Mouse (Mus musculus): Measurements from ENCODE around the gene BC107364. TPM values are rescaled to one million over a fixed set of nuclear protein-coding genes. Genes with fewer than 3 reads are reported as not detected.
"Not testable (repeated sequence)": the region's sequence is repeated elsewhere in the genome, so short reads cannot be mapped to it uniquely, and the experiment has no call there.

BC107364 gene
- polyA plus RNA-seq, 1 experiment from 2014 or later: not detected

- H3K27me3 ChIP-seq (ENCODE audit: control insufficient read depth, insufficient read depth, low read length); H3K4me3 ChIP-seq (ENCODE audit: low read depth, low read length); H3K9me3 ChIP-seq (ENCODE audit: control insufficient read depth, low read length); H3K36me3 ChIP-seq (ENCODE audit: control insufficient read depth, insufficient read depth, low read length); H3K9ac ChIP-seq (replicated peaks; ENCODE audit: low read depth, low read length); H3K27ac ChIP-seq (ENCODE audit: low read depth, low read length); H3K4me1 ChIP-seq (ENCODE audit: control insufficient read depth, insufficient read depth, low read length); H3K4me2 ChIP-seq (ENCODE audit: low read depth, low read length): not testable (repeated sequence)
- WGBS: no CpG with 5 or more reads among the region's 68 CpGs
- peak; percentile 59; the same call in 1 of the 2 replicates for ATAC-seq (ENCODE audit: low read depth)
These were observed 2.1 kb downstream of the BC107364 start for GRCm38 (mm10) chr3:96449762-96450585.

GRCm38 (mm10) chr3:96445436-96445835, 6.7 kb downstream of the BC107364 start:
- no peak overlapping the region for H3K4me2 ChIP-seq (ENCODE audit: low read depth, low read length)
- no peaks in the 10 kb centered on the region for H3K36me3 ChIP-seq (ENCODE audit: control insufficient read depth, insufficient read depth, low read length)
- H3K27ac ChIP-seq (ENCODE audit: low read depth, low read length): no peak overlapping the region
- WGBS: 94% methylated on average over 4 of the region's 4 CpGs
- ATAC-seq (ENCODE audit: low read depth): no peak
- H3K27me3 ChIP-seq (ENCODE audit: control insufficient read depth, insufficient read depth, low read length): peaks cover 25% of the 10 kb centered on the region
- no peaks in the 10 kb centered on the region for H3K9me3 ChIP-seq (ENCODE audit: control insufficient read depth, low read length)
- no peaks in the 10 kb centered on the region for H3K4me1 ChIP-seq (ENCODE audit: control insufficient read depth, insufficient read depth, low read length)
- no peak overlapping the region for H3K9ac ChIP-seq (replicated peaks; ENCODE audit: low read depth, low read length)
- H3K4me3 ChIP-seq (ENCODE audit: low read depth, low read length): no peak overlapping the region

GRCm38 (mm10) chr3:96440578-96440977, 11.5 kb downstream of the BC107364 start:
- ATAC-seq (ENCODE audit: low read depth): no peak
- Histone ChIP-seq H3K9me3 (ENCODE audit: control insufficient read depth, low read length) (no peaks in the 10 kb centered on the region), H3K27me3 (ENCODE audit: control insufficient read depth, insufficient read depth, low read length) (peaks cover 32% of the 10 kb centered on the region), H3K27ac (ENCODE audit: low read depth, low read length) (no peak overlapping the region), H3K36me3 (ENCODE audit: control insufficient read depth, insufficient read depth, low read length) (no peaks in the 10 kb centered on the region), H3K4me3 (ENCODE audit: low read depth, low read length) (peak overlapping the region; percentile 39), H3K4me2 (ENCODE audit: low read depth, low read length) (peak overlapping the region; percentile 68), H3K9ac (replicated peaks; ENCODE audit: low read depth, low read length) (peak overlapping the region; percentile 60), H3K4me1 (ENCODE audit: control insufficient read depth, insufficient read depth, low read length) (no peaks in the 10 kb centered on the region)
- under 1% methylated on average over 13 of the region's 13 CpGs for WGBS

- H3K9ac ChIP-seq (replicated peaks; ENCODE audit: low read depth, low read length): no peak overlapping the region
- ATAC-seq (ENCODE audit: low read depth): peak; percentile 81
- H3K27ac ChIP-seq (ENCODE audit: low read depth, low read length): no peak overlapping the region
These were observed 16.5 kb downstream of the BC107364 start for GRCm38 (mm10) chr3:96435557-96436091.

GRCm38 (mm10) chr3:96432207-96432606, 19.9 kb downstream of the BC107364 start:
- ATAC-seq (ENCODE audit: low read depth): no peak
- Histone ChIP-seq H3K27me3 (ENCODE audit: control insufficient read depth, insufficient read depth, low read length) (peaks cover 9% of the 10 kb centered on the region; the same call in 1 of the 2 replicates), H3K4me2 (ENCODE audit: low read depth, low read length) (no peak overlapping the region), H3K9me3 (ENCODE audit: control insufficient read depth, low read length) (no peaks in the 10 kb centered on the region), H3K9ac (replicated peaks; ENCODE audit: low read depth, low read length) (no peak overlapping the region), H3K4me1 (ENCODE audit: control insufficient read depth, insufficient read depth, low read length) (no peaks in the 10 kb centered on the region), H3K4me3 (ENCODE audit: low read depth, low read length) (no peak overlapping the region), H3K27ac (ENCODE audit: low read depth, low read length) (no peak overlapping the region), H3K36me3 (ENCODE audit: control insufficient read depth, insufficient read depth, low read length) (no peaks in the 10 kb centered on the region)
- 7% methylated on average over 3 of the region's 3 CpGs for WGBS

More at GRCm38 (mm10) chr3:96435557-96436091, 16.5 kb downstream of the BC107364 start:
- H3K4me2 ChIP-seq (ENCODE audit: low read depth, low read length): peak overlapping the region; percentile 35
- WGBS: 1% methylated on average over 26 of the region's 26 CpGs
- no peaks in the 10 kb centered on the region for H3K9me3 ChIP-seq (ENCODE audit: control insufficient read depth, low read length)
- H3K4me3 ChIP-seq (ENCODE audit: low read depth, low read length): 0 out of 2 replicates have a peak overlapping the region, but pooled peaks have one; percentile 10
- H3K4me1 ChIP-seq (ENCODE audit: control insufficient read depth, insufficient read depth, low read length): no peaks in the 10 kb centered on the region
- peaks cover 11% of the 10 kb centered on the region; the same call in 1 of the 2 replicates for H3K27me3 ChIP-seq (ENCODE audit: control insufficient read depth, insufficient read depth, low read length)
- no peaks in the 10 kb centered on the region for H3K36me3 ChIP-seq (ENCODE audit: control insufficient read depth, insufficient read depth, low read length)

- H3K36me3 ChIP-seq (ENCODE audit: control insufficient read depth, insufficient read depth, low read length): no peaks in the 10 kb centered on the region
- no peak overlapping the region for H3K4me2 ChIP-seq (ENCODE audit: low read depth, low read length)
- no peaks in the 10 kb centered on the region for H3K27me3 ChIP-seq (ENCODE audit: control insufficient read depth, insufficient read depth, low read length)
- H3K4me1 ChIP-seq (ENCODE audit: control insufficient read depth, insufficient read depth, low read length): no peaks in the 10 kb centered on the region
- WGBS: 70% methylated on average over 4 of the region's 4 CpGs
- no peaks in the 10 kb centered on the region for H3K9me3 ChIP-seq (ENCODE audit: control insufficient read depth, low read length)
- no peak overlapping the region for H3K27ac ChIP-seq (ENCODE audit: low read depth, low read length)
- ATAC-seq (ENCODE audit: low read depth): no peak
- no peak overlapping the region for H3K4me3 ChIP-seq (ENCODE audit: low read depth, low read length)
- H3K9ac ChIP-seq (replicated peaks; ENCODE audit: low read depth, low read length): no peak overlapping the region
These were observed 22.3 kb downstream of the BC107364 start for GRCm38 (mm10) chr3:96429819-96430132.

- Histone ChIP-seq H3K4me2 (ENCODE audit: low read depth, low read length) (no peak overlapping the region), H3K36me3 (ENCODE audit: control insufficient read depth, insufficient read depth, low read length) (no peaks in the 10 kb centered on the region), H3K27me3 (ENCODE audit: control insufficient read depth, insufficient read depth, low read length) (no peaks in the 10 kb centered on the region), H3K4me1 (ENCODE audit: control insufficient read depth, insufficient read depth, low read length) (no peaks in the 10 kb centered on the region), H3K9ac (replicated peaks; ENCODE audit: low read depth, low read length) (no peak overlapping the region), H3K9me3 (ENCODE audit: control insufficient read depth, low read length) (no peaks in the 10 kb centered on the region), H3K27ac (ENCODE audit: low read depth, low read length) (no peak overlapping the region), H3K4me3 (ENCODE audit: low read depth, low read length) (no peak overlapping the region)
- ATAC-seq (ENCODE audit: low read depth): no peak
- 88% methylated on average over 13 of the region's 13 CpGs for WGBS
These were observed 22.9 kb downstream of the BC107364 start for GRCm38 (mm10) chr3:96428941-96429818.

GRCm38 (mm10) chr3:96427761-96428462, 24.2 kb downstream of the BC107364 start:
- Histone ChIP-seq H3K4me1 (ENCODE audit: control insufficient read depth, insufficient read depth, low read length) (no peaks in the 10 kb centered on the region), H3K4me2 (ENCODE audit: low read depth, low read length) (no peak overlapping the region), H3K4me3 (ENCODE audit: low read depth, low read length) (no peak overlapping the region), H3K9me3 (ENCODE audit: control insufficient read depth, low read length) (no peaks in the 10 kb centered on the region), H3K9ac (replicated peaks; ENCODE audit: low read depth, low read length) (no peak overlapping the region), H3K36me3 (ENCODE audit: control insufficient read depth, insufficient read depth, low read length) (no peaks in the 10 kb centered on the region), H3K27me3 (ENCODE audit: control insufficient read depth, insufficient read depth, low read length) (no peaks in the 10 kb centered on the region), H3K27ac (ENCODE audit: low read depth, low read length) (no peak overlapping the region)
- no peak for ATAC-seq (ENCODE audit: low read depth)
- WGBS: 6% methylated on average over 16 of the region's 16 CpGs

Data from neural tube, embryonic 14.5 days (tissue).